Mouse (Mus musculus) liver, embryonic 16.5 days (tissue): Measurements from ENCODE around the gene B3gnt8. TPM values are rescaled to one million over a fixed set of nuclear protein-coding genes. Genes with fewer than 3 reads are reported as not detected.
"Not testable (repeated sequence)": the region's sequence is repeated elsewhere in the genome, so short reads cannot be mapped to it uniquely, and the experiment has no call there.

Experiments used
- ATAC-seq: fragments of 200-750 bp; cut with Nextera tagmentation; 2 replicates; pipeline ENCODE4 v1.8.0; 2017; ENCODE audit warnings: low read depth, mild to moderate bottlenecking, moderate number of reproducible peaks, moderate library complexity
- H3K27ac ChIP-seq: fragments of 300-500 bp; sonication (generic); 2 replicates; pipeline ENCODE4 v1.5.1; 2014; ENCODE audit warnings: mild to moderate bottlenecking, low read length
- H3K27me3 ChIP-seq: fragments of 300-500 bp; sonication (generic); 2 replicates; pipeline ENCODE4 v1.6.1; 2014; ENCODE audit warnings: low read depth, low read length, mixed read lengths; ENCODE audit not compliant: control insufficient read depth, insufficient read depth
- H3K36me3 ChIP-seq: fragments of 300-500 bp; sonication (generic); 2 replicates; pipeline ENCODE4 v1.6.1; 2014; ENCODE audit warnings: mild to moderate bottlenecking; ENCODE audit not compliant: control insufficient read depth, insufficient read depth
- H3K4me1 ChIP-seq: fragments of 300-500 bp; sonication (generic); 2 replicates; pipeline ENCODE4 v1.6.1; 2014; ENCODE audit warnings: low read depth, low read length, mixed read lengths; ENCODE audit not compliant: control insufficient read depth
- H3K4me2 ChIP-seq: fragments of 300-500 bp; sonication (generic); 2 replicates; pipeline ENCODE4 v1.6.1; 2014; ENCODE audit warnings: low read depth, low read length, mixed read lengths
- H3K4me3 ChIP-seq: fragments of 300-500 bp; sonication (generic); 2 replicates; pipeline ENCODE4 v1.5.1; 2014; ENCODE audit warnings: low read depth, mild to moderate bottlenecking, low read length
- H3K9ac ChIP-seq: fragments of 300-500 bp; sonication (generic); 2 replicates; pipeline ENCODE4 v1.6.1; 2014; ENCODE audit warnings: low read depth, low read length
- H3K9me3 ChIP-seq: fragments of 300-500 bp; sonication (generic); replicated peaks from 2 replicates; pipeline ENCODE4 v1.6.1; 2016; ENCODE audit warnings: low read length; ENCODE audit not compliant: control insufficient read depth
- WGBS: fragments of 180-500 bp; shearing (Covaris S2); extraction: QIAGEN DNeasy Blood & Tissue Kit; methylation state at CpG from one replicate; pipeline ENCODE4 v1.1.7; 2014; ENCODE audit not compliant: insufficient replicate concordance; 5-methylcytosine and 5-hydroxymethylcytosine counted together
- polyA plus RNA-seq: library from polyadenylated mRNA; unstranded; fragments of >200 nt; fragmentation: Nextera tagmentation; extraction: Ambion mirVana; gene quantifications from 2 replicates; pipeline ENCODE4 v1.2.1, GENCODE M21; 2015

B3gnt8 gene
- polyA plus RNA-seq, result 2.9 and 3.1 TPM in 2 replicates

DNA sequence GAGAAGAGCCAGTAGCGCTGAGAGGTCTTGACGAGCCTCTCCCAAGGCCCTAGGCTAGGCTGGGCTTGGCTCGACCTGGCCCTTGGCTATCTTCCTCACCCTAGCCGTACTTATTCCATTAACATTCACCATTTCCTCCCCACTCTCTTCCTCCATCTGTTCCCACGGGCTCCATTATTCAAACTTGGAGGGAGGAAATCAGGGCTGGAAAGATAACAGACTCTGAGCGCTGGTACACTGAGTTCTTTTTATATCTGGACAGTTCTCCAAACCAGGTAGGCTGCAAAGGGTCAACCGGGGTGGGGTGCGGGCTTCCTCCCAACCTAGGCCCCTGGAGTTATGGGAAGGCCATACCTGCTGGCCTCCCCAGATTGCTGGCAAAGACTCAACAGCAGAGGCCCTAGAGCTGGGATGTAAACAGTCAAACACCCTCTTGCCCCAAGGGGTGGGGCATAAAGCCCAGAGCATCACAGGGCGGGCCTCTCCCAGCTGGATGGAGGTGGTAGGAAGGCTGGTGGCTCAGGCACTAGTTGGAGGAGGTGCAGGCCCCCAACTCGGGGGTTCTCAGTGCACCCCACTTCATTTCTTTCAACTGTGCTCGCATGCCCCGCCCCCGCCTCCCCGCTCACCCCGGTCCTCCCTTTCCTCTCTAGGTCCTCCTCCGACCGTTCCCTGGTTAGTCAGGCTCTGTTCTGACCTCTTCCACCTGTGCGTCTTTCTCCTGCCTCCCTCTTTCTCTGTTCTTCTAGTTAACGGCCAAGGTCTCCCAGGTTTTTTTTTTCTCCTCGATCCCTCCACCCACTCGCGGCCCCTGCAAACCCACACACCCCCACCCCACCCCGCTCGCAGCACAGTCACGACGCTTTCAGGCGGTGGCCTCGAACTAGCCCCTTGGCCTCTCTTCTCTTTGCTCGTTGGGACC lies at the start of gene B3gnt8:
Gene B3gnt8, plus strand, starts transcription at position 146 of the 922 bp plus-strand sequence.
- H3K4me1 ChIP-seq, result peaks cover 27% of the 10 kb centered on the region
- peak within 1 kb of the TSS; percentile 44; the same call in 1 of the 2 replicates for H3K27ac ChIP-seq
- H3K9ac ChIP-seq, result peak within 1 kb of the TSS; percentile 59
- 9% methylated on average over 27 of the region's 29 CpGs for WGBS
- peak within 1 kb of the TSS; percentile 59 for H3K4me3 ChIP-seq
- no peaks in the 10 kb centered on the region for H3K9me3 ChIP-seq
- peak; percentile 49 for ATAC-seq
- H3K27me3 ChIP-seq, result no peaks in the 10 kb centered on the region
- peak within 1 kb of the TSS; percentile 85 for H3K4me2 ChIP-seq
- no peaks in the 10 kb centered on the region for H3K36me3 ChIP-seq

DNA sequence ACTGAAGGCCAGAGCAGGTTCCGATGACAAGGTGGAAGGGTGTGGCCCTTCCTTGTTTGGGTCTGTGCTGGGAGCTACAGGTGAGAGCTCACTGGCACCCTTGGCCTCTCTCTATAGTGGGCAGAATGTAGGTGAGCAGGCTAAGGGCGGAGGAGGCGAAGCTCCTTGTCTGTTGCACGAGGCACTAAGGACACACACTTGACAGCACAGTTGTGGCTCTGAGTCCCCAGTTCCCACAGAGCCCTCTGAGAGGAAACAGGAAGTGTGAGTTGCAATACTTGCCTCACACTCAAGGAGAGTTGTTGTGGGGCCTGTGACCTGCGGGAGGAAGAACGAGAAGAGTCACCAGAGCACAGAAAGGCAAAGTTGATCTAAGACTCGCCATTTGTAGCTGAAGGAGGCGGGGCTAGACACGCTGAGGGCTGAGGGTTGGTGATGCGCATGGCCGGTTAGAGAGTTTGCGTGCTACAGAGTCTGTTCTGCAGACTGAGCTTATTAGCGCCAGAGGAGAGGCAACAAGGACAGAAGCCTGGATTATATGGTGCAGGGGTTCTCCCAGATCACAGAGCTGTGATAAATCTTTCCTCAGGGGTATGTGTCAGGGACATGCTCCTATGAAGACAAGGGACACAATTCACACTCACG lies 49.5 kb upstream of the B3gnt8 start:
- H3K4me1 ChIP-seq, H3K9ac ChIP-seq, H3K27me3 ChIP-seq, H3K9me3 ChIP-seq, H3K4me2 ChIP-seq, H3K27ac ChIP-seq, H3K4me3 ChIP-seq, H3K36me3 ChIP-seq: not testable (repeated sequence)
- peak; percentile 21; the same call in 1 of the 2 replicates for ATAC-seq
- WGBS, result 47% methylated on average over 12 of the region's 14 CpGs

DNA sequence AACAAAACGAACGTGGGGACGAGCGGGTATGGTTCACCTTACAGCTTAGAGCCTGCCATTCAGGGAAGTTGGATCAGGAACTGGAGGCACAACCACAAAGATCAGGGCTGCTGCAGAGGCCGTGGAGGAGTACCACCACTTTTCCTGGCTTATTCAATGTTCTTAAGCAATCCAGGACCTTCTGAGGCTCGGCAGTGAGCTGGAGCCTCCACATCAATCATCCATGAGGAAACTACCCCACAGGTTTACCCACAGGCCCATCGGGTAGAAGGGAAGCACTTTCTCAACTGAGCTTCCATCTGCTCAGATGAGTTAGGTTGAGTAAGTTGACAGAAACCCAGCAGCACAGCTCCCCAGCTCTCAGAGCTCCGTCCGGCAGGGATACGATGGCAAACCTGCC lies 47.0 kb upstream of the B3gnt8 start:
- Histone ChIP-seq H3K27ac (no peak overlapping the region), H3K9me3 (no peaks in the 10 kb centered on the region), H3K4me3 (no peak overlapping the region), H3K36me3 (no peaks in the 10 kb centered on the region), H3K27me3 (no peaks in the 10 kb centered on the region), H3K4me2 (no peak overlapping the region), H3K4me1 (peaks cover 3% of the 10 kb centered on the region), H3K9ac (no peak overlapping the region)
- ATAC-seq, result no peak
- 50% methylated on average over 10 of the region's 10 CpGs for WGBS

DNA sequence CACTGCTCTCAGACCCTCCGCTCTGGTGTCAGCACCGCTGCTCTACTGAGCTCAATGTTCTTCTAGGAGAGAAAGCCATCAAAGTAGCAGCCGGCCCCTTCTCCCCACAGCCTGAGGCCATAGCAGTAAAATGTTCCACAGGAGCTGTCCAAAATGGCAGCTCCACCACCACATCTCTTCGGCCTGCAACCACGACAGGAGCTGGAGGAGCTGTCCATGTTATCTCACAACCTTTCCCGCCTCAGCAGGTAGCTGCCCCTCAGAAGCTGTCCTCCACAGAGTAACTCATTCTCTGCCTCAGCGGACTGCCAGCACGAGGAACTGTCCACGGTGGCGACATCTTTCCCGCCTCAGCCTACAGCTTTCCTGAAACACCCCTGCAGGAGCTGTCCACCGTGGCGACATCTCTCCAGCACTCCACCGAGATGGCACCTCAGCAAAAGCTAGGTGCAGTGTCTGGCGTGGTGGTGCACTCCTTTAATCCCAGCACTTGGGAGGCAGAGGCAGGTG lies 44.1 kb upstream of the B3gnt8 start:
- no peaks in the 10 kb centered on the region for H3K9me3 ChIP-seq
- 62% methylated on average over 15 of the region's 15 CpGs for WGBS
- no peak overlapping the region for H3K27ac ChIP-seq
- H3K4me2 ChIP-seq, result no peak overlapping the region
- no peaks in the 10 kb centered on the region for H3K36me3 ChIP-seq
- no peak overlapping the region for H3K4me3 ChIP-seq
- ATAC-seq, result no peak
- H3K27me3 ChIP-seq, result no peaks in the 10 kb centered on the region
- no peak overlapping the region for H3K9ac ChIP-seq
- H3K4me1 ChIP-seq, result no peaks in the 10 kb centered on the region

DNA sequence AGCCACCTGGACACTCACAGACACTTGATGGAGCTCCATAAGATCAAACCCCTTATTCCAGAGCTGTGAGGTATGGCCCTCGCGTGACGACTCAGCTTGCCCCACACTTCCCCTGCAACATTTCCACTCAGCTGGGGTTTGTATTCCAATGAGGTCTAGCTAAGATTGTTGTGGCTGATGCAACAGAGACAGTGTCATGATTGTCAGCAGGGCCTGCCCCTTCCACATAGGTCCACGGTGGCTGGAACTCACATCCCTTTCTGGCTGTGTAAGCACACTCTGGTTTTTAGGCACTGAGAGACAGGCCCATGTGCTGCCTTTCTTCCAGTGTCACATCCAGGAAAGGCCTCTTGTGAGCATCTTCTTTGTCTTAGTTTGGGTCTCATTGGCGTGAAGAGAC lies 41.8 kb upstream of the B3gnt8 start:
- 65% methylated on average over 5 of the region's 5 CpGs for WGBS
- Histone ChIP-seq H3K9ac (no peak overlapping the region), H3K9me3 (no peaks in the 10 kb centered on the region)

DNA sequence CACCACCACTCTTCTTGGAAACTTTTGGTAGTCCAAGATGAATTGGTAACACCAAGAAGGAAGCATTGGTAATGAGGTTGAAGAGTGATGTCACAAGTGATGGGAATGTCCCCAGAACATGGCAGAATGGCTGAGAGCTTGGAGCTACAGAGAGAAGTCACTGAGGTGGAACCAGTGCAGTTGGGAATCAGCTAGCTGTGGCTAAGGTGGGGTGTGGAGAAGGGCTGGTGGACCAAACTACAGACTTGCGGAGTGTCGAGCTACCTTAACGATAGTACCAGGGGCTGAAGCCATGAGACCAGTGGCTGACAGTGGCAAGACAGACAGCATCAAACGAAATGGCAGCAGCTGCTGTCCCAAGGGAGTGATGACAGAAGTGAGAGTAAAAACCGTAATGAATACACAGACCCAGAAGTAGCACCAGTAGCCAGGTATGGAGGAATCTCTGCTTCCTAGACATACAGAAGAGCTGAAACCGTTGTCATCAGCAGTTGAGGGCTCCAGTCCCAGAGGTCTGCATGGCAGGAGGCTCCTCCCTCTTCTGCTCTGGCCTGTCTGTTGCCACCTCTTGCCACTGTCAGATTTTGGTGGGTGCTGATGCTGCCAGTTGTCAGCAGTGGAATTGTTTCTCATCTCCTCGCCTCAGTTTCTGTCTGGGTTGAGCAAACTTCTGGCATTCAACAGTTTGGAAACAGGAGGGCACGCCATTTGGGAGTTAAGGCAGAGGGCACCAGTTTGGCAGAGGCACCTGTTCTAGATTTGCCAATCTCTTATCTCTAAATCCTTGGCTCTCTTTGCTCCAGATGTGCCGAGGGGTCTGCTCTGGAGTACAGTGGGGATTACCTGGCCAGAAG lies 40.9 kb upstream of the B3gnt8 start:
- no peaks in the 10 kb centered on the region for H3K36me3 ChIP-seq
- ATAC-seq, result no peak
- H3K4me3 ChIP-seq, result no peak overlapping the region
- whole genome bisulfite sequencing, result 62% methylated on average over 9 of the region's 9 CpGs
- no peaks in the 10 kb centered on the region for H3K9me3 ChIP-seq
- no peak overlapping the region for H3K4me2 ChIP-seq
- H3K27me3 ChIP-seq, result no peaks in the 10 kb centered on the region
- H3K9ac ChIP-seq, result no peak overlapping the region
- H3K4me1 ChIP-seq, result no peaks in the 10 kb centered on the region
- no peak overlapping the region for H3K27ac ChIP-seq

More for the DNA sequence above, 41.8 kb upstream of the B3gnt8 start:
- Histone ChIP-seq H3K4me1 (no peaks in the 10 kb centered on the region), H3K4me3 (no peak overlapping the region), H3K27ac (no peak overlapping the region), H3K36me3 (no peaks in the 10 kb centered on the region), H3K27me3 (no peaks in the 10 kb centered on the region), H3K4me2 (no peak overlapping the region)
- no peak for ATAC-seq

DNA sequence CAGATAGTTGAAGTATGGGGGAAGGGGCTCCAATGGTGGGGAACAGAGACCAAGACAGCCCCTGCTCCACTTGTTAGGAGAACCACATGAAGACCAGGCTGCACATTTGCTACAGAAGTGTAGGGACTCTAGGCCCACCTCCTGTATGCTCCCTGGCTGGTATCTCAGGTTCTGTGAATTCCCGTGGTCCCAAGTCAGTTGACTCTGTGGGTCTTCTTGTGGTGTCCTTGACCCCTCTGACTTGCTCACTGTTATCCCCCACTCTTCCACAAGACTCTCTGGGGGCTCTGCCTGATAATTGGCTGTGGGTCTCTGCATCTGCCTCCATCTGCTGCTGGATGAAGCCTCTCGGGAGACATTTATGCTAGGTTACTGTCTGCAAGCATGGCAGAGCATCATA lies 35.2 kb upstream of the B3gnt8 start:
- Histone ChIP-seq H3K9ac (no peak overlapping the region), H3K36me3 (no peaks in the 10 kb centered on the region), H3K4me2 (no peak overlapping the region), H3K27ac (no peak overlapping the region), H3K4me3 (no peak overlapping the region), H3K27me3 (no peaks in the 10 kb centered on the region), H3K4me1 (no peaks in the 10 kb centered on the region), H3K9me3 (no peaks in the 10 kb centered on the region)
- no peak for ATAC-seq
- WGBS, result 64% methylated on average over 2 of the region's 2 CpGs

DNA sequence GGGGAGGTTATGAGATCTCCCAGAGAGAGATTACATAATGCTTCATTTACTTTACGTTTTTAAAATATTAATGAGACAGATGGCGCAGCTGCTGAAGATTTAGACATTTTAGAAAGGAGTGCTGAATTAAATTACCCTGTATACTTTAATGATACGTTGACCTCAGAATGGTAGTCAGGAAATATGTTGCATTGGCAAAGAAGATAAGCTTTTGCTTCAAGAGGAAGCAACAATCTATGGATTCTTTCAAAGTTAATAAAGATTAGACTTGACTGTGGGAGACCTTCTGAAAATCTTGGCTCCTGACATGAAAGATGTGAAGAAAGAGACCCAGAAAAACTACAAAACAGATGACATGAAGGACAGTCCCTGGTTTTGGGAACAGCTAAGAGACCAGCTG lies 32.6 kb upstream of the B3gnt8 start:
- Histone ChIP-seq H3K36me3 (no peaks in the 10 kb centered on the region), H3K4me1 (no peaks in the 10 kb centered on the region), H3K27me3 (no peaks in the 10 kb centered on the region), H3K9ac (no peak overlapping the region), H3K9me3 (no peaks in the 10 kb centered on the region), H3K4me3 (no peak overlapping the region), H3K4me2 (no peak overlapping the region), H3K27ac (no peak overlapping the region)
- no peak for ATAC-seq
- WGBS, result 40% methylated on average over 3 of the region's 3 CpGs
